Mouse (Mus musculus) erythroblast, embryonic 14.5 days (primary cell): Measurements from ENCODE around the gene Nhsl2.

Experiments
- GATA1 ChIP-seq: IDR thresholded peaks from 2 replicates; pipeline ENCODE4 v1.6.1; 2012; ENCODE audit warnings: low read length, inconsistent platforms, mixed read lengths
- TAL1 ChIP-seq: IDR thresholded peaks from 3 replicates; pipeline ENCODE4 v1.6.1; 2012; ENCODE audit warnings: low read length, inconsistent platforms, mixed read lengths

GRCm38 (mm10) chrX:101851566-101852354, 2.6 kb downstream of the Nhsl2 start:
- TF ChIP-seq TAL1 (no peak), GATA1 (no peak)
